Mouse (Mus musculus): ENCODE results near the gene 4930563M21Rik. TPM values are rescaled to one million over a fixed set of nuclear protein-coding genes. Genes with fewer than 3 reads are reported as not detected.
"Not testable (repeated sequence)": the region's sequence is repeated elsewhere in the genome, so short reads cannot be mapped to it uniquely, and the experiment has no call there.

4930563M21Rik gene
- not detected in 2 replicates for polyA plus RNA-seq (2015; fragmentation: Nextera tagmentation; extraction: Ambion mirVana)

GRCm38 (mm10) chr9:56010450-56010849, at the start of gene 4930563M21Rik:
4930563M21Rik (minus strand) TSS chr9:56010550.
- no peak within 1 kb of the TSS for H3K4me2 ChIP-seq
- no peaks in the 10 kb centered on the region for H3K27me3 ChIP-seq
- H3K9me3 ChIP-seq: no peaks in the 10 kb centered on the region
- H3K4me3 ChIP-seq: no peak within 1 kb of the TSS
- WGBS: 82% methylated on average over 4 of the region's 4 CpGs
- no peaks in the 10 kb centered on the region for H3K36me3 ChIP-seq
- H3K9ac ChIP-seq: no peak within 1 kb of the TSS
- H3K4me1 ChIP-seq (replicated peaks): no peaks in the 10 kb centered on the region
- ATAC-seq (ENCODE audit: low FRiP score): no peak
- H3K27ac ChIP-seq: no peak within 1 kb of the TSS

- Histone ChIP-seq H3K4me1 (replicated peaks) (no peaks in the 10 kb centered on the region; the same call in 1 of the 2 replicates), H3K9ac (no peak overlapping the region), H3K4me3 (no peak overlapping the region), H3K9me3 (no peaks in the 10 kb centered on the region), H3K4me2 (no peak overlapping the region), H3K27ac (no peak overlapping the region), H3K36me3 (peaks cover 70% of the 10 kb centered on the region), H3K27me3 (no peaks in the 10 kb centered on the region)
- WGBS: 97% methylated on average over 6 of the region's 6 CpGs
- ATAC-seq (ENCODE audit: low FRiP score): no peak
Measured at GRCm38 (mm10) chr9:56056147-56056546, 45.8 kb upstream of the 4930563M21Rik start.

GRCm38 (mm10) chr9:56053796-56054195, 43.4 kb upstream of the 4930563M21Rik start:
- ATAC-seq (ENCODE audit: low FRiP score): no peak
- Histone ChIP-seq H3K4me3 (no peak overlapping the region), H3K9me3 (no peaks in the 10 kb centered on the region), H3K4me1 (replicated peaks) (no peaks in the 10 kb centered on the region; the same call in 1 of the 2 replicates), H3K27ac (no peak overlapping the region), H3K27me3 (no peaks in the 10 kb centered on the region), H3K4me2 (no peak overlapping the region), H3K36me3 (peaks cover 55% of the 10 kb centered on the region), H3K9ac (no peak overlapping the region)
- 88% methylated on average over 3 of the region's 3 CpGs for WGBS

- Histone ChIP-seq H3K4me1 (replicated peaks) (peaks cover 22% of the 10 kb centered on the region), H3K4me3 (peak overlapping the region; percentile 80), H3K27me3 (no peaks in the 10 kb centered on the region), H3K4me2 (peak overlapping the region; percentile 71), H3K36me3 (peaks cover 22% of the 10 kb centered on the region), H3K27ac (peak overlapping the region; percentile 98), H3K9me3 (no peaks in the 10 kb centered on the region), H3K9ac (peak overlapping the region; percentile 98)
- no peak; the same call in none of the 2 replicates for ATAC-seq (ENCODE audit: low FRiP score)
- under 1% methylated on average over 16 of the region's 16 CpGs for WGBS
Measured at GRCm38 (mm10) chr9:56042181-56042621, 31.9 kb upstream of the 4930563M21Rik start.

GRCm38 (mm10) chr9:56041372-56042180, 31.2 kb upstream of the 4930563M21Rik start, which contains the start of gene Rcn2:
Rcn2 (plus strand) TSS chr9:56041845.
- peaks cover 22% of the 10 kb centered on the region for H3K4me1 ChIP-seq (replicated peaks)
- peak within 1 kb of the TSS; percentile 80 for H3K4me3 ChIP-seq
- H3K36me3 ChIP-seq: peaks cover 22% of the 10 kb centered on the region
- no peaks in the 10 kb centered on the region for H3K27me3 ChIP-seq
- H3K4me2 ChIP-seq: peak within 1 kb of the TSS; percentile 71
- H3K9ac ChIP-seq: peak within 1 kb of the TSS; percentile 98
- peak; percentile 100 for ATAC-seq (ENCODE audit: low FRiP score)
- H3K27ac ChIP-seq: peak within 1 kb of the TSS; percentile 98
- 2% methylated on average over 47 of the region's 49 CpGs for WGBS
- no peaks in the 10 kb centered on the region for H3K9me3 ChIP-seq

- no peak overlapping the region for H3K4me3 ChIP-seq
- no peaks in the 10 kb centered on the region for H3K4me1 ChIP-seq (replicated peaks)
- no peaks in the 10 kb centered on the region for H3K36me3 ChIP-seq
- H3K27me3 ChIP-seq: no peaks in the 10 kb centered on the region
- 77% methylated on average over 3 of the region's 3 CpGs for WGBS
- H3K4me2 ChIP-seq: no peak overlapping the region
- no peaks in the 10 kb centered on the region for H3K9me3 ChIP-seq
- H3K9ac ChIP-seq: no peak overlapping the region
- no peak for ATAC-seq (ENCODE audit: low FRiP score)
- H3K27ac ChIP-seq: no peak overlapping the region
Measured at GRCm38 (mm10) chr9:56032219-56032618, 21.9 kb upstream of the 4930563M21Rik start.

- Histone ChIP-seq H3K9me3 (no peaks in the 10 kb centered on the region), H3K4me1 (replicated peaks) (no peaks in the 10 kb centered on the region), H3K4me3 (no peak overlapping the region), H3K4me2 (no peak overlapping the region), H3K9ac (no peak overlapping the region), H3K36me3 (no peaks in the 10 kb centered on the region), H3K27ac (no peak overlapping the region), H3K27me3 (no peaks in the 10 kb centered on the region)
- 90% methylated on average over 16 of the region's 16 CpGs for WGBS
- ATAC-seq (ENCODE audit: low FRiP score): no peak
Measured at GRCm38 (mm10) chr9:56027292-56027691, 16.9 kb upstream of the 4930563M21Rik start.

- Histone ChIP-seq H3K27me3 (no peaks in the 10 kb centered on the region), H3K4me1 (replicated peaks) (no peaks in the 10 kb centered on the region), H3K4me2 (no peak overlapping the region), H3K27ac (no peak overlapping the region), H3K9ac (no peak overlapping the region), H3K36me3 (no peaks in the 10 kb centered on the region), H3K9me3 (no peaks in the 10 kb centered on the region), H3K4me3 (no peak overlapping the region)
- WGBS: 62% methylated on average over 2 of the region's 2 CpGs
- no peak for ATAC-seq (ENCODE audit: low FRiP score)
Measured at GRCm38 (mm10) chr9:56024772-56025171, 14.4 kb upstream of the 4930563M21Rik start.

GRCm38 (mm10) chr9:56004679-56005078, 5.7 kb downstream of the 4930563M21Rik start:
- H3K27ac ChIP-seq; H3K9me3 ChIP-seq; ATAC-seq (ENCODE audit: low FRiP score); H3K4me3 ChIP-seq; H3K9ac ChIP-seq; H3K4me1 ChIP-seq (replicated peaks); H3K36me3 ChIP-seq; H3K4me2 ChIP-seq; H3K27me3 ChIP-seq: not testable (repeated sequence)
- whole genome bisulfite sequencing: 56% methylated on average over 2 of the region's 2 CpGs

GRCm38 (mm10) chr9:55946819-55947218, 63.5 kb downstream of the 4930563M21Rik start:
- H3K9me3 ChIP-seq: 0 out of 2 replicates have a peak, but pooled peaks cover 4% of the 10 kb centered on the region
- H3K9ac ChIP-seq: no peak overlapping the region
- WGBS: 15% methylated on average over 1 of the region's 1 CpGs
- H3K27me3 ChIP-seq: no peaks in the 10 kb centered on the region
- H3K36me3 ChIP-seq: no peaks in the 10 kb centered on the region
- no peak overlapping the region for H3K4me3 ChIP-seq
- no peak for ATAC-seq (ENCODE audit: low FRiP score)
- no peak overlapping the region for H3K4me2 ChIP-seq
- H3K4me1 ChIP-seq (replicated peaks): no peaks in the 10 kb centered on the region
- H3K27ac ChIP-seq: no peak overlapping the region

- H3K27me3 ChIP-seq: no peaks in the 10 kb centered on the region
Measured at GRCm38 (mm10) chr9:55941356-55941755, 69.0 kb downstream of the 4930563M21Rik start.

GRCm38 (mm10) chr9:55938618-55938985, 71.7 kb downstream of the 4930563M21Rik start:
- H3K9ac ChIP-seq: peak overlapping the region; percentile 88
- H3K27ac ChIP-seq: no peak overlapping the region
- peaks cover 19% of the 10 kb centered on the region for H3K4me1 ChIP-seq (replicated peaks)
- 70% methylated on average over 6 of the region's 6 CpGs for WGBS
- peak overlapping the region; percentile 72 for H3K4me3 ChIP-seq
- no peaks in the 10 kb centered on the region for H3K27me3 ChIP-seq
- H3K4me2 ChIP-seq: peak overlapping the region; percentile 63
- ATAC-seq (ENCODE audit: low FRiP score): no peak
- H3K36me3 ChIP-seq: no peaks in the 10 kb centered on the region
- H3K9me3 ChIP-seq: no peaks in the 10 kb centered on the region

More at GRCm38 (mm10) chr9:55941356-55941755, 69.0 kb downstream of the 4930563M21Rik start:
- no peak overlapping the region for H3K9ac ChIP-seq
- H3K4me3 ChIP-seq: no peak overlapping the region
- H3K4me2 ChIP-seq: no peak overlapping the region
- H3K4me1 ChIP-seq (replicated peaks): peaks cover 19% of the 10 kb centered on the region
- H3K36me3 ChIP-seq: no peaks in the 10 kb centered on the region
- no peak overlapping the region for H3K27ac ChIP-seq
- H3K9me3 ChIP-seq: no peaks in the 10 kb centered on the region
- ATAC-seq (ENCODE audit: low FRiP score): no peak

Measured in hindbrain, embryonic 13.5 days (tissue).